Mouse (Mus musculus) ES-Bruce4 (cell line): Measurements from ENCODE around the gene Tmprss6. TPM values are rescaled to one million over a fixed set of nuclear protein-coding genes. Genes with fewer than 3 reads are reported as not detected.

Experiments
- H3K27ac ChIP-seq: 2 replicates; pipeline ENCODE4 v1.5.1; 2012; ENCODE audit warnings: low read length, inconsistent platforms; ENCODE audit not compliant: insufficient read depth
- H3K27me3 ChIP-seq: 2 replicates; pipeline ENCODE4 v1.6.1; 2012; ENCODE audit warnings: mild to moderate bottlenecking, low read length, inconsistent platforms; ENCODE audit not compliant: control insufficient read depth, poor library complexity, insufficient read depth, severe bottlenecking
- H3K36me3 ChIP-seq: 2 replicates; pipeline ENCODE4 v1.6.1; 2012; ENCODE audit warnings: inconsistent platforms, mild to moderate bottlenecking, low read length, moderate library complexity; ENCODE audit not compliant: control insufficient read depth, poor library complexity, insufficient read depth, severe bottlenecking
- H3K4me1 ChIP-seq: one replicate; pipeline ENCODE4 v1.8.1; 2011; ENCODE audit warnings: low read length; ENCODE audit not compliant: control insufficient read depth, insufficient read depth
- H3K4me3 ChIP-seq: 2 replicates; pipeline ENCODE4 v1.5.1; 2011; ENCODE audit warnings: low read depth, mild to moderate bottlenecking, low read length
- H3K9ac ChIP-seq: 2 replicates; pipeline ENCODE4 v1.6.1; 2012; ENCODE audit warnings: low read depth, mild to moderate bottlenecking, inconsistent platforms; ENCODE audit not compliant: poor library complexity, severe bottlenecking
- H3K9me3 ChIP-seq: replicated peaks from 2 replicates; pipeline ENCODE4 v1.6.1; 2012; ENCODE audit warnings: mild to moderate bottlenecking, low read length, inconsistent platforms; ENCODE audit not compliant: control insufficient read depth, poor library complexity, insufficient read depth, severe bottlenecking
- CTCF ChIP-seq: IDR thresholded peaks from one replicate; pipeline ENCODE4 v1.8.1; 2011; ENCODE audit warnings: low read depth, low read length
- EP300 ChIP-seq: IDR thresholded peaks from 2 replicates; pipeline ENCODE4 v1.6.1; 2011; ENCODE audit warnings: low read depth, low read length; ENCODE audit not compliant: insufficient read depth
- POLR2A ChIP-seq: IDR thresholded peaks from one replicate; pipeline ENCODE4 v1.8.1; 2011; ENCODE audit warnings: low read length; ENCODE audit not compliant: insufficient read depth
- polyA plus RNA-seq: library from polyadenylated mRNA; stranded (reverse); fragments of >200 nt; gene quantifications from 2 replicates; pipeline ENCODE4 v1.2.4, GENCODE M21; 2011; ENCODE audit warnings: low read depth; ENCODE audit not compliant: missing spikeins, insufficient read depth, insufficient read length

Gene Tmprss6
- 0.70 TPM in 1 of 2 replicates, not detected in the other for polyA plus RNA-seq

GRCm38 (mm10) chr15:78468379-78468937 lies at the start of gene Tmprss6:
Gene Tmprss6, minus strand, starts transcription at chr15:78468634.
- Histone ChIP-seq H3K27me3 (no peaks in the 10 kb centered on the region), H3K9me3 (no peaks in the 10 kb centered on the region), H3K9ac (no peak within 1 kb of the TSS), H3K4me3 (no peak within 1 kb of the TSS), H3K27ac (no peak within 1 kb of the TSS), H3K4me1 (no peaks in the 10 kb centered on the region), H3K36me3 (no peaks in the 10 kb centered on the region)
- no peak for TF ChIP-seq CTCF
- TF ChIP-seq EP300: no peak
- no peak for TF ChIP-seq POLR2A

- no peaks in the 10 kb centered on the region for H3K27me3 ChIP-seq
- no peaks in the 10 kb centered on the region for H3K36me3 ChIP-seq
- no peak overlapping the region for H3K9ac ChIP-seq
- H3K4me3 ChIP-seq: no peak overlapping the region
- no peaks in the 10 kb centered on the region for H3K9me3 ChIP-seq
- TF ChIP-seq POLR2A: no peak
- no peak overlapping the region for H3K27ac ChIP-seq
- no peaks in the 10 kb centered on the region for H3K4me1 ChIP-seq
Observed at GRCm38 (mm10) chr15:78518221-78518620, 49.8 kb upstream of the Tmprss6 start.

GRCm38 (mm10) chr15:78515759-78516158 lies 47.3 kb upstream of the Tmprss6 start:
- no peak overlapping the region for H3K27ac ChIP-seq
- no peak overlapping the region for H3K4me3 ChIP-seq
- no peaks in the 10 kb centered on the region for H3K4me1 ChIP-seq

GRCm38 (mm10) chr15:78514393-78515146 lies 46.1 kb upstream of the Tmprss6 start:
- peak; percentile 78 for TF ChIP-seq CTCF
- TF ChIP-seq EP300: no peak
- H3K27ac ChIP-seq: no peak overlapping the region
- no peak overlapping the region for H3K4me3 ChIP-seq
- H3K4me1 ChIP-seq: no peaks in the 10 kb centered on the region
- H3K9me3 ChIP-seq: no peaks in the 10 kb centered on the region
- no peaks in the 10 kb centered on the region for H3K27me3 ChIP-seq
- H3K9ac ChIP-seq: no peak overlapping the region
- H3K36me3 ChIP-seq: no peaks in the 10 kb centered on the region

More at GRCm38 (mm10) chr15:78515759-78516158, 47.3 kb upstream of the Tmprss6 start:
- Histone ChIP-seq H3K9me3 (no peaks in the 10 kb centered on the region), H3K9ac (no peak overlapping the region), H3K27me3 (no peaks in the 10 kb centered on the region), H3K36me3 (no peaks in the 10 kb centered on the region)
- TF ChIP-seq CTCF (no peak), EP300 (no peak), POLR2A (no peak)

GRCm38 (mm10) chr15:78513019-78513418 lies 44.6 kb upstream of the Tmprss6 start:
- Histone ChIP-seq H3K27me3 (no peaks in the 10 kb centered on the region), H3K4me1 (no peaks in the 10 kb centered on the region), H3K9ac (no peak overlapping the region)

GRCm38 (mm10) chr15:78511951-78512350 lies 43.5 kb upstream of the Tmprss6 start:
- Histone ChIP-seq H3K27me3 (no peaks in the 10 kb centered on the region), H3K36me3 (no peaks in the 10 kb centered on the region), H3K9ac (no peak overlapping the region), H3K4me3 (no peak overlapping the region), H3K4me1 (no peaks in the 10 kb centered on the region), H3K9me3 (no peaks in the 10 kb centered on the region), H3K27ac (no peak overlapping the region)
- TF ChIP-seq CTCF (no peak), EP300 (no peak), POLR2A (no peak)

More at GRCm38 (mm10) chr15:78513019-78513418, 44.6 kb upstream of the Tmprss6 start:
- Histone ChIP-seq H3K4me3 (no peak overlapping the region), H3K9me3 (no peaks in the 10 kb centered on the region), H3K27ac (no peak overlapping the region), H3K36me3 (no peaks in the 10 kb centered on the region)
- TF ChIP-seq POLR2A (no peak), CTCF (no peak), EP300 (no peak)
